Mouse (Mus musculus) heart, postnatal 0 days (tissue): Measurements from ENCODE around the gene Raver1.

Experiments
- CTCF ChIP-seq: IDR thresholded peaks from 2 replicates; pipeline ENCODE4 v1.5.1; 2016; ENCODE audit warnings: antibody characterized with exemption, control low read depth, low read depth
- EP300 ChIP-seq: IDR thresholded peaks from 2 replicates; pipeline ENCODE4 v1.6.1; 2016; ENCODE audit warnings: antibody characterized with exemption, low read depth

GRCm38 (mm10) chr9:21062928-21063327 is 28.9 kb downstream of the Raver1 start:
- TF ChIP-seq EP300 = no peak
- no peak for TF ChIP-seq CTCF
